Mouse (Mus musculus) T-cell, adult 2 months (primary cell): ENCODE data around the gene Slc15a1.

Experiments
- DNase-seq: peaks from one replicate; pipeline ENCODE4 v3.0.0; 2022; ENCODE audit warnings: low spot score

Slc15a1 gene

GRCm38 (mm10) chr14:121493712-121494111, 11.3 kb downstream of the Slc15a1 start:
- DNase-seq, result no peak

DNA sequence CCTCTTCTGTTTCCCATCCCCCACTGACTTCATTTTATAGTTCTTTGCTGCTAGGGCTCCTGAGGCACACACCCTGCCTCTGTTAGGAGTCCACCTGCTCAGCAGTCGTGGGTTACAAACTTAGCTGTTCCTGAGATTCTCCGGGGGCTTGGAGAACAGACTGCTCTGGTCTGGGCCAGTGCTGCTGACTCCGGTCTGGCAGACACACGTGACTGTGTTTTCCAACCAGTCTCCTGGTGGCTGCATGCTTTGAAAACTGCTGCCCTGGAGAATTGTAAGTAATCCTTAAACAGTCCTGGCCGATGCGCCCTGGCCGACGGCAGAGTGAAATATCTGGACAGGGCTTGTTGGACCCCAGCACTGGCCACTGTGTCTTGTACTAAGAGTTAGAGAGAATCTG, 12.7 kb downstream of the Slc15a1 start:
- no peak for DNase-seq

- DNase-seq, result no peak
Observed at GRCm38 (mm10) chr14:121485722-121486121, 19.3 kb downstream of the Slc15a1 start.

GRCm38 (mm10) chr14:121484436-121484835, 20.6 kb downstream of the Slc15a1 start:
- DNase-seq, result no peak

- DNase-seq, result no peak
Observed at GRCm38 (mm10) chr14:121482181-121482580, 22.9 kb downstream of the Slc15a1 start.

DNA sequence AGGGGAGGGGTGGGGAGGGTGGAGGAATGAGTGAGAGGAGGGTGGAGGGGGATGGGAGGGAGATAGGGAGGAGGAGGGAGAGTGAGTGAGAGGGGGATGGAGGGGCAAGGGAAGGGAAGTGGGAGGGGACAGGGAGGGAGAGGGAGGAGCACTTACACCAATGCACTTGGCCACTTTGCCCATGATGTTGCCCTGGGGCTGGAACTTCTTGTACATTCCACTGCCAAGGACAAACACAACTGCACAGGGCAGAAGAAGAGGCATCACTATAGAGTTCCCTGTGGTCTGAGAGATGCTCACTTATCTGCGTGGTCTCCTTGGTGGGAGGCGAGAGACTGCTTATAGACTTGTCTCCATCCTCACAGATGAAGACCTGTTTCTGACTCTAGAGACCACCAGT, 23.5 kb downstream of the Slc15a1 start:
- DNase-seq, result no peak

- DNase-seq, result no peak
Observed at GRCm38 (mm10) chr14:121479096-121479495, 26.0 kb downstream of the Slc15a1 start.

GRCm38 (mm10) chr14:121477925-121478693, 26.9 kb downstream of the Slc15a1 start:
- peak; percentile 61 for DNase-seq

DNA sequence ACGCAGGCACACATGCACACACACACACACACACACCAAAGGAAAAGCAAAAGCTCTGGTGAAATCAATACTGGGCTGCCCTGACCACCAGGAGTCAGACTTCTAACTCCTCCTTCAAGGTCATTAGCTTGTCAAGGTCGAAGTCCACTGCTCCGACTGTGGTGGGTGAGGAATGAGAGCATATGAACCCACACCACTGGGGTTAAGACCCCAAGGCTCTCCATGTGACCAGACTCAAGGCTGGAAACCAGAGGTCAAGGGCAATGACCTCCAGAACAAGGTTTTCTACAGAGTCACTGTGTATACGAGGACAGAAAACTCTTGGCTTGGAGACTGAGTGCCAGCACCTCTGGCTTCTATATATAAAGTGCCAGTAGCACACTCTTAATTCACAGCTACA, 31.2 kb downstream of the Slc15a1 start:
- no peak for DNase-seq

DNA sequence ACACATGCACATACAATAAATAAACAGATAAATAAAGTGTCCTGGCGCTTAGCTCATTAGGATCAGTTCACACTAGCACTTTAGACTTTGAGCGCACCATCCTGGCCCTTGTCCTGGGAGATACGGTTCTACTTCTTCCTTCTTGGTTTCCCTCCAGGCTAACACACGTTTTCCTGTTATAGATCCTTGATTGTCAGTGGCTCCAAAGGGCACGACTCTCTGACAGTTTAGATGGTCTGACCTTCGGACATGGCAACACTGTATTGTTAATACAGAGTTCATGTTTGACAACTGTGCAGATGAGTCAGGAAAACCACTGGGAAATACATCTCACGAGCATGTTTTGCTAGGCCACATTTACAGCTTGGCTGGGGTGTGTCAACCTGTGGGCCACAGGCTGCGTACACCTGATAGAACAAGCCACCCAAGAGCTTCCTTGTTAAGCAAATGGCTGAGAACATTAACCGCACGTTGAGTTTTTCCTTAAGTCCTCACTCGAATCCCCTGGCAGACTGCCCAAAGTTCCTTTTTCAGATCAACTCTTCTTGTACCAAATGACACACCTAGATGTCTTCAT, 33.4 kb downstream of the Slc15a1 start:
- no peak for DNase-seq

DNA sequence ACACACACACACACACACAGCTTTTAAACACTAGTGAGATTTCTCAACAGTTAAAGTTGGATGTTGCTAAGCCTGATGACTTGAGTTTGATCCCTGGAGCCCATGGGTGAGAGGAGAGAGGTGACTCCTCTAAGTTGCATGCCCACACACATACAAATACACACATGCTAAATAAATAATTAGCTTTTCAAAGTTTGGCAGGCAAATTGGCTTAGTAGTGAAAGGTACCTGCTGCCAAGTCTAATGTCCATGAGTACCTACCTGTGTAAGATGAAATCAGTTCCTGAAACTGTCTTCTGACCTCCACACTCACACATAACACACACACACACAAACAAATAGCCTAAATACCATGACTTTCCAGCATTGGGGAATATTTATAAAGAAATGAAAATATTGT, 35.5 kb downstream of the Slc15a1 start:
- no peak for DNase-seq

- DNase-seq, result no peak
Observed at GRCm38 (mm10) chr14:121467646-121468045, 37.4 kb downstream of the Slc15a1 start.

DNA sequence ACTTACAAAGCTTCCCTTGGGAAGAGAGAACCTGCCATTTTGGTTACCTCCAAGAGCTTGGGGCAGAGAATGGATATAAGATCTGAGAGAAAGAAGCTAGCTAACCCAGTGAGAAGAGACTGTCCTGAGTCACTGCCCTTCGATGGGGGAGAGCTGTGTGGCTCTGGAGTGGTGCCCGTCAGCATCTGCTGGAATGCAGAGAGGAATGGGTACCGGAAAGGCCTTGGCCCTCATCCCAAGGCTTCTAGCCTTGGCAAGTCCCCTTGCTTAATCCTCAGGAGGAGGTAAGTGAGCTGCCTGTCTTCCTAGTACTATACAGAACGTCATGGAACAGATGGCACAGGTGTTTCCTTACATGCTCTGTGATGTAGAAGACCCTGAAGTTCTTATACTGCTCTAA, 38.6 kb downstream of the Slc15a1 start:
- DNase-seq, result no peak

- DNase-seq, result no peak
Observed at GRCm38 (mm10) chr14:121464318-121464717, 40.7 kb downstream of the Slc15a1 start.

GRCm38 (mm10) chr14:121462756-121463155, 42.3 kb downstream of the Slc15a1 start:
- DNase-seq, result no peak

DNA sequence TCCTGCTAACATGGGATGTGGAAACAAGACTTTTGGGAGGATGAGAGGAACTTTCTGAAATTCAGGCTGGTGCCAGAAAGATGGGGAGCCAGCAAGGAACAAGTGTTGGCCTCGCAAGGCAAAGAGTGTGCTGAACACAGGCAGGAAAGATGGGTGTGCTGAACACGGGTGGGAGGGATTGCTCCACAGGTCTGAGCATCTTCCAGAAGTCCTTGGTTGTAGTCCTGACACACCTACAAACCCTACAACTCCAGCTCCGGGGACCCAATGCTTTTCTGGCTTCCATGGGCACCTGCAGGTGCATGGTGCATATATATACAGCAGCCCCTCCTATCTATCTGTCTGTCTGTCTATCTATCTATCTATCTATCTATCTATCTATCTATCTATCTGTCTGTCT, 44.1 kb downstream of the Slc15a1 start:
- no peak for DNase-seq

- DNase-seq, result no peak
Observed at GRCm38 (mm10) chr14:121458521-121458920, 46.5 kb downstream of the Slc15a1 start.

DNA sequence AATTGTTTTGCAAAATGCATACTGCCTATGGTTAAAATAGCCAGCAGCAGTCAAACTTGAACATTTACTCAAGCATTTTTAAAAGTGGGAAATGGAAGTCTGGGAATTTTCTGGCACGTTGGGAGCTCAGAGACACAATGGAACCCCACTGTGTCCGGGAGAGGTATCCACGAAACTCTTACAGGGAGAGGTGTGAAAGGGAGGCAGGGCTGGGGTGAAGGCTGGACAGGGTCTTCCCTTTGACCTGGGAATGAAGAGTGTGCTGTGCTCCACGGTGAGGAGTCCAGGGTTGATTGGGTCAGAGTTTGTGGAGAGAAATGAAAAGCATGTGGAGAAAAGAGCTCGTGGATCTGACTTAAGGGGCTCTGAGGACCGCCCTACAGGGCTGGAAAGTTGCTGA, 47.5 kb downstream of the Slc15a1 start:
- no peak for DNase-seq

DNA sequence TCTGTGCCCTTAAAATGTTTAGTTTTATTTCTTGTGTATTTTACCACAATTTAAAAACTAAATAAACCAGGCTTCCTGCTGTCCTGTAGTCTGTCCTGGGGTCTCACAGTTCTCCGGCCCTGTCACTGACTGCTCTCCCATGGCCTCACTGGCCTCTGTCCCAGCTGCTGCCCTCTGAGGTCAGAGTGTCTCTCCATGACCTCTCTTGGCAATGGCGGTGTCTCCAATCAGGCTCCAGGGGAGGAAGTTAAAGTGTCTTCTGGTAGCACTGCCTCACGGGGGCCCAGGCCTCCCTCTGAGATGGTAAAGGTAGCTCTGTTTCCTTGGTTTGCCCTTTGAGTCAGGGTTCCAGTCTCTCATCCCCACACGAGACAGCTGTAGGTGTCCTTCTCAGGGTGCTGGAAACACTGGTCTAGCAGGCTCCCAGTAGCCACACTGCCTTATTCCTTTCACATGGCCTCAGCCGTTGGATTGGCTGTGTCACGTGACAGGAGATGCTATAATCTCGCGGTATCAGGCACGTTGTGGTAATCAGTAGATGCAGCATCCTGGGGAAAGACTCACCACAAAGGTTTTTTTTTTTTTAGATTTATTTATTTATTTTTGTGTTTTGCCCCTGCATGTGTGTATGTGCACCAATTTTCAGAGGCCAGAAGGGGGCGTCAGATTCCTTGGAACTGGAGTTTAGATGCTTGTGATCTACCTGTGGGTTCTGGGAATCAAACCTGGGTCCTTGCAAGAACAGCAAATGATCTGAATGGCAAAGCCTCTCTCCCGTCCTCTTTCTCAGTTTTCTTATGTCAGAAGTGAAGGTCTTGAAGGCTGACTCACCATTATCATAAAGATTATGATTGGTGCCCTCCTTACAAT, 48.4 kb downstream of the Slc15a1 start:
- no peak for DNase-seq

DNA sequence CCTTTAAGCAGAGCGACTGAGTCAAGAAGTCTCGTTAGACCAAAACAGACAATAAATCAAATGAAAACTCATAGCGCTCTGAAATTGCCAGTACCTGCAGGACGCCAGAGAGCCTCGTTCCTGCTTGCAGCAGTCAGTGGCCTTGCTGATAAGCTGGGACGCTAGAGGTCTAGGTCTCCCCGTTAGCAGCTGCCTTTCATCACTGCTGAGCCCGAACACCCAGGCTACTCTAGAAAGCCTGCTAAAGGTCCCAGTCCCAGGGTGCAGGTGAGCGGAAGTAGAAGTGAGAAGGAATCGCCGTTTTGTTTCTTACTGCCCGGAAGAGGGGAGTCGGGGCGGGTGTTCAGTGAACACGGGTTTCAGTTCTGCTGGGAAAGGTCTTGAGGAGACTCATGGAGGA, 49.1 kb downstream of the Slc15a1 start:
- DNase-seq, result no peak

DNA sequence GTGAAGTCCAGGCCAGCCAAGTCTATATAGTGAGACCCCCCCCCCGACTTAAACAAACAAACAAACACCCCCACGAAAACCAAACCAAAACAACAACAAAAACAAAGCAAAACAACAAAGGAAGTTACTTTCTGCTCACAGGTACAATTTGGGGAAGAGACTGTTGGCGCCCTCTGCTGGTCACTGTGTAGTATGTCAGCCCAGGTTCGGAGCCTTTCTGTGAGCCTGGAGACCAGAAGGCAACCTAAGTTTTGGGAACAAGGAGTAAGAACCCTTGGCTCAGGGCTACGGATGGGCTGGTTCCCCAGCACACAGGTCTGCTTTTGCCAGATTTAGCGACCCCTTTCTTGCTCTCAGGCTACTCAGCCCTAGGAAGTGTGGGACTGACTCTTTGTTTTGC, 49.5 kb downstream of the Slc15a1 start:
- DNase-seq, result peak; percentile 58

DNA sequence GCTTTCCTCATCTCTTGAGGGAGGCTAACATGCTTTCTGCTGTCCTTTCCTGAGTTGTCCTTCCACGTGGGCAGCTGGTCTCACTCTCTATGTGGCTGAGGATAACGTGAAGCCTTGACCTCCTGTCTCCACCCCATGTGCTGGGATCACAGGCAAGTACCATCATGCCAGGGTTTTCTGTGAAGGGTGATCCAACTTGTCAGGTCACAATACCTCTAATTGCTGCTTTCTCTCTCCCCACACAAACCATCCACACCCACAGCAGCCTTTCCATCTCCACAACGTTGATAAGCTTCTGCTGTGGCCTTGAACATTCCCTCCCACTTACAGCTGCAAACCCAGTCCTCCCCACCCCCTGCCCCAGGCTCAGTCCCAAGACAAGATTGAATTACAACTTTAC, 51.9 kb downstream of the Slc15a1 start:
- DNase-seq, result no peak

DNA sequence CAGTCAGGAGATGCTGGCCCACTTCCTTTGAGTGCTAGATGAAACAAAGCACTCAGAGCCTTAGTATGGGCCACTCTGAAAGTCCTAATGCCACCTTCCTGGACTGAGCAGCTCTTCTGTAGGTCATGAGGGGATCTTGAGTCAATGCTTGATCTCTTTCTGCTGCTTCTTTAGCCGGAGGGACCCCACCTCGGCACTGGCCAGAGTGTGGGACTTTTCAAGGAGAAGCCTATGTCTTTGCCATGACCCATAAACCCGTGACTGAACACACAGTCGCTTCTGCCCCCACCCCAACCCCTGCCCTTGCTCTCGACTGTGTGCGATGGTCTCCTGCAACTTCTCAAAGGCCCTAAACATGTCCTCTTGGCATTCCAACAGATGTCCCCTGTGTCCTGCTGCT, 52.8 kb downstream of the Slc15a1 start:
- no peak for DNase-seq
